Mouse (Mus musculus) layer of hippocampus, adult 11-12 months (tissue): ENCODE data around the gene Ube2e3.

ENCODE experiments used
- DNase-seq: peaks from one replicate; pipeline ENCODE4 v3.0.0; 2022; ENCODE audit warnings: low spot score

The Ube2e3 gene

DNA sequence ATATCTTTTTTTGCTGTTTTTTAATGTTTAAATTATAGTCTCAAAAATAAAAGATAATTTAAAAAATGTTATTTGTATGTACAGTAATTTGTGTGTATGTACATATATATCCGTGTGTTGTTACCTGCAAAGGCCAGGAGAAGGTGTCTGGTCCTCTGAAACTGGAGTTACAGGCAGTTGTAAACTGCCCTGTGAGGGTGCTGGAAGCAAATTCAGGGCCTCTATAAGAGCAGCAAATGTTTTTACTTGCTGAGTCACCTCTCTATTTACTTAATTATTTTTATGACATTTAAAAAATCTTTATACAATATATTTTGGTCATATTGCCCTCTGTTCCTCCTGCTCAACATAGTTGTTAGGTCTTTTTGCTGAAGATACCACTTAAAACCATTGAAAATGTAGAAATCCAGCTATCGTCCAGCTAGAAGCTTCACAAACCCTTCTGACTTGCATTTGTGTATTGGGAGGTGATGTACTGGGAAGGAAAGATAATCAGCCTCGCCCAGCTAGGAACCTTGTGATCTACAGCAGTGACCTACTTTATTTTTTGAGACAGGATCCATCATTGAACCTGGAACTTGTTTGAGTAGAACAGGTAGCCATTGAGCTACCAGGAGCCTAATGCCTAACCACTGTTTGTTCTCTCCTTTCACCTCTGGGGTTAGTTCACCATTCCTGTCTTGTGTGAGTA lies 15.0 kb downstream of the Ube2e3 start:
- no peak for DNase-seq

DNA sequence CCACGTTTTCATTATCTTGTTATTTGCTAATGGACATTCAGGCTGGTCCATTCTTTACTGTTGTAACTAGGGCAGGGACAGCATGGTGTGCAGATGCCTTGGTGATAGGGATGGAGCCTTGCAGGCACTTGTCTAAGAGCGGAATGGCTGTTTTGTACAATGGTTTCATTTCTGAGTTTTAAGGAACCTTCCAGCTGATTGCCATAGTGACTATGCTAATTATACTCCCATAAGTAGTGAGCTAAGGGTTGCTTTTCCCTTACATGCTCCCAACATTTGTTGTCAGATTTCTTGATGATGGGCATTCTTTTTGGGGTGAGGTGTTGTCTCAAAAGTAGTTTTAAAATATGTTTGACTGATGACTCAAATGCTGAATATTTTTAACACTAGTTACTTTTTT lies 18.5 kb downstream of the Ube2e3 start:
- DNase-seq, result no peak

DNA sequence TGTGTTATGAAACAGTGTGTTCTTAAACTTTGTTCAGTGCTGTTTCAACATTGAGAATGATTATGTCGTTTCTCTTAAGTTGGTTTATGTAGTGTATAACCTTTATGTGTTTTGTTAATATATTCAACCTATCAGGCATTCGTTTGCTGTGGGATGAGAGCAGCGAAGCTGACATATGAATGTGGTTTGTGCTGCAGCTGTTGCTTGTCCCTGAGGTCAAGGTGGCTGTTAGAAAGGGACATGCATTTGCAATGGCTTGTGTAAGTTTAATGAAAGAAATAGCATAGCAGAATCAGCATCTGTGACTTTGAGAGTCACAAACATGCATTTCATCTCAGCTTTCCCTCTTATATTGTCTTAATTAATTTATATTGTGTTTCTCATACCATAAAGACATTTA lies 20.3 kb downstream of the Ube2e3 start:
- DNase-seq, result no peak

- no peak for DNase-seq
Observed at GRCm38 (mm10) chr2:78895216-78895615, 27.3 kb downstream of the Ube2e3 start.

- DNase-seq, result no peak
Observed at GRCm38 (mm10) chr2:78905916-78906315, 38.0 kb downstream of the Ube2e3 start.

DNA sequence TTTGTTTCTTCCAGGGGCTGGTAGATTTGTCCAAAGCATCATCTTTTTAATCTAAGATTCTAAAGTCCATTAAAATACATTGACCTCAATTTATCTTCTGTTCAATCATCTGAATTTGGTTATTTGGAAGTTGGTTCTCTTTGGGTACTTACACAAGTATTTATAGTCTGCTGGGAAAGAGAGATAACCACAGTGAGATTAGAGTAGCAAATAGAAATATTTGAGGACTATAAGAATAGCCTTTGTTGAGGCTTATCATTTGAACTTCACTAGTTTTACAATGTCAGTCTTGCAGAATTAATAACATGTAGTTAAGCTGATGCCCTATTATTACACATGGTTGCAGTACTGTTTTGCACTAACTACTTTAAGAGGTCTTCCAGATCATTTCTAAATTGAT lies 43.6 kb downstream of the Ube2e3 start:
- no peak for DNase-seq

GRCm38 (mm10) chr2:78914861-78915260 lies 46.9 kb downstream of the Ube2e3 start:
- no peak for DNase-seq

DNA sequence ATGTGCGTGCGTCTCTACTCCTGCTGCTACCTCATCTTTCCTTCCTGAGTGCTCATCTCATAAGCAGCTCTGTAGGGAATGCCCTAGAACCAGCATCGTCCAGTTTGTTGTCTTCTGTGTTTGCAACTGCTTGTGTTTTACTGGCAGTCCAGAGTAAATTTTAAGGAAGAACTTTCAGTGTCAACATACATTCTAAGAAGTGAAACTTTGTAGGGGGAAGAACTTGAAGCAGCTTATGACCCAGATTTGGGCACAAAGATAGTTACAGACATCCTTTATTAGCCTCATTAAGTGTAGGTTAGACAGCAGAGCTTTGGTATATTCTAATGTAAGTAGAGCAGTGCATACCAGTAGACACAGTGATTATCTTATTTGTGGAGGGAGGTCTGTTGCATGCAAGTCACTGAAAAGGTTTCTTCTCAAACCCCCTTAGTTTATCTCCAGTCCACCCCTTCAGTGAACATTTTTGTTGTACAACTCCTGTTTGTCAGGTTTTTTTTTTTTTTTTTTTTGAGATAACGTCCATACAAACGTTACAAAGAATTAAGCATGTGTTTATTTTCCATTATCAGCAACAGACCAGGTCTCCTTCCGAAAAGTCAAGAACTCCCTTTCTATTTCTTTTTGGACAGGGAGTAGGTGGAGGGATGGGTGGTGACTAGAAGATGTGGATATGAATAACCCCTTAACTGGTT lies 55.2 kb downstream of the Ube2e3 start:
- no peak for DNase-seq

DNA sequence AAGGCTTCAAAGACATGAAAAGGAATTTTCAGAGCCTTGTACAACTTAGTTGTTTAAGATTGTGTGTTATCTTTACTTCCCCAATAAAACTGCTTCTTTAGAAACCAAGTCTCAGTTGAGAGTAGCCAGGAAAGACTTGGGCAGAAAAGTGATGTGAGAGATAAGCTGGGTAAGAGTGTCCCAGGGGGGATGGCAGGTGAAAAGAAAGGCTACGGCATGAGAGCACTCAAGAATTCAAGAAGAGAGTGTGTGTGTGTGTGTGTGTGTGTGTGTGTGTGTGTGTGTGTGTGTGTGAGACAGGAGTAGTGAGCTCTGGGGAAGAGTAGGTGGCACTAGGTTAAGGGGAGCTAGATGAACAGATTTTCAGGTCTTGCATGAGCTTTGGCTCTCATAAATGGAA lies 57.9 kb downstream of the Ube2e3 start:
- DNase-seq, result no peak

- no peak for DNase-seq
Observed at GRCm38 (mm10) chr2:78927625-78928024, 59.7 kb downstream of the Ube2e3 start.

- no peak for DNase-seq
Observed at GRCm38 (mm10) chr2:78928080-78928479, 60.2 kb downstream of the Ube2e3 start.

DNA sequence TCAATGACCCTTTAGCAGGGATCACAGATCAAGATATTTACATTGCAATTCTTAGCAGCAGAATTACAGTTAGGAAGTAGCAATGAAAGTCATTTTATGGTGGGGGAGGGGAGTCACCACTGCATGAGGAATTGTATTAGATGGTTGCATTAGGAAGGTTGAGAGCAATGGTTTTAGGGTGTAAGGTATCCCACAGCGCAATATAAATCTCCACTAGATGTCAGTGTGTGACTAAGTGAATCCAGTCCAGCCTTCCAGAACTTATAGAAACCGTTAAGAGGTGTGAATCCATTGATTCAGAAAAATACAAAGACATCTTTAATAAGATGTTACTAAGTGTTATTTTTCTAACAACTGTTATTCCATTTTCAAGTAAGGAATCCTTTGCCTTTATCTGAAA lies 63.4 kb downstream of the Ube2e3 start:
- no peak for DNase-seq

DNA sequence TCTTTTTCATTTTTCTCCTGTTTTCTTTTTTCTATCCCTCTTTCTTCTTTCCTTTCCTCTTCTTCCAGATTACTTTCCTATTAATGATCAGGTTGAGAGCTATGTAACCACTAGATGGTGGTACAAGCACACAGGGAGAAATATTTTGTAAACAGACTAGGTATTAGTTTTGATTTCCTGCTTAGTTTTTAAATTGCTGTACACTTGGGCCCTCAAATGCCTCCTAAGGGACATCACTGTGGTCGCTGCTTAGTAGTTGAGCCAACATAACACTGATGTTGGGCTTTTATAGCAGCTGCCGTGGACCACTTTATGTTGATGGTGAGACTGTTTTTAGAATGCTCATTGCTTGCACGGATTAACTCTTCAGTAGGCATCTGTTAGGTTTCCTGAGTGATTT lies 91.5 kb downstream of the Ube2e3 start:
- peak; percentile 17 for DNase-seq

DNA sequence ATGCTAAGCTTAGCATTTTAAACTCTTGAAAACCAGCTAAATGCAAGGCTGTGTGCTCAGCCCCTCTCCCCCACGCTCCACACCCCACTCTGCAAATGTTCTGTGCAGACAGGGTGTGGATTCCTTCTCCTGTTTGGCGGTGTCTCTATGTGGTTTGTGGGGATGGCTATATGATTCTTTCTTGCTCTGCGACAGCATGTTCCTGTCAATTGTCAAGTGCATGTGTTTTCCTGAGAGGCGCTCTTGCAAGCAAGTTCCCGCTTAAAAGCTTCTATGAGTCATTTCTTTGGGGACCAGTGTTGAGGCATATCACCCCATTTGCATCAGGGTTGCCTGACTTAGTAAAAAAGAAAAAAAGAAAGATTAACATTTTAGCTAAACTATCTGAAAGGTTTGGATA lies 92.4 kb downstream of the Ube2e3 start:
- DNase-seq, result no peak

- no peak for DNase-seq
Observed at GRCm38 (mm10) chr2:78961023-78961422, 93.1 kb downstream of the Ube2e3 start.

DNA sequence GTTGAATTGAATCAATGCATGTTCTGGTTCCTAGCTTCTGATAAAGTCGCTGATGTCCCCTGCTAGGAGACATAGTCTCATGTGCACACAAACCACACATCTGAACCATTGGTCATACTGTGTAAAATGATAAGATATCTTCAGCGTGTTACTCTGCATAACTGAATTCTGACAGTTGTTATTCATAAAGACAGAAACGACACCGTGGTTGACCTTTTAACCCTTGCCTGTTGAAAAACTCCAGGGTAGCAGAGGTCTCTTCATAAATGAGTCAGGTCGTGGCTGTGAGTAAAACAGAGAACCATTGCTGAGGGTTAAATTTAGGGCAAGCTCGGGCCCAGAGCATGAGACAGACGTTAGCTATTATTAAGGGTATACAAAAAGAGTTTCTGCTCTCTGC lies 93.7 kb downstream of the Ube2e3 start:
- DNase-seq, result no peak

DNA sequence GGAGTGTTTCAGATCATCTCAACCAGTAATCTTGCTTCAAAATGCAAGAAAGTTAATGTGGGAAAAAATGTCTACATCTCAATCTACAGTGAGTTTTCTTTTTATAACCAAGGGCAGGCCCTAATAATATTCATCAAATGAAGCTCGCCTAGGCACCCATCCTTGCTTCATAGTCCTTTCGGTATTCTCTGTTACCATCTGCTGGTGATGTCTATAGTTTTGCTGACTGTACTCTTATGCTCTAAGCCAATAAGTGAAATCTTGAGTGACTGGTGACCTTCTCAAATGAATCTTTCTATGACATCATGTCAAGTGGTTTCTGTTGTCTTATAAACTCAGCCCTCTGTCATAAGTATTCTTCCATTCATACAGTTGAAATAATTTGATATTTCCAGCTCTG lies 97.1 kb downstream of the Ube2e3 start:
- DNase-seq, result no peak

GRCm38 (mm10) chr2:78965396-78965795 lies 97.5 kb downstream of the Ube2e3 start:
- DNase-seq, result no peak

DNA sequence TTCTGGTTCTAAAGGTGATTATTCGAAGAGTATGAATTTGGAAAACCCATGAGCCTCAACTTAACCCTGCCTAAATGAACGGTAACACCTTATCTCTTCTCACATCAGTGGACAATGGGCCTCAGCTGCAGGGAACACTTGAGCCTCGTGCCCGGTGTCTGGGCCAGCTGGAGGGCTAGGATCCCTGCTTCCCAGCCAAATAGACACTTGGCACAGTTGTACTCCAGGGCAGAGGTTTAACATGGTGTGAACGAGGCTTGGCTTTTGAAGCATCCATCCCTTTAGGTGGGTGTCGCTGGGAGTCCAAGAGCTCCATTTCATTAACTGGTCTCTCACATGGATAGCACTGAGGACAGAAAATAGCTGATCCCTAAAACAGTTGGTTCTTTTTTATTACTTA lies 102.2 kb downstream of the Ube2e3 start:
- no peak for DNase-seq
